Mouse (Mus musculus) lung, adult 2 months (tissue): ENCODE measurements around the gene 2210408I21Rik.

ENCODE experiments used
- CTCF ChIP-seq: fragments of 200-500 bp; IDR thresholded peaks from 2 replicates; pipeline ENCODE4 v1.5.1; 2011; ENCODE audit warnings: mild to moderate bottlenecking, low read length, control low read depth; ENCODE audit not compliant: insufficient read depth
- POLR2A ChIP-seq: fragments of 200-500 bp; IDR thresholded peaks from 2 replicates; pipeline ENCODE4 v1.6.1; 2011; ENCODE audit warnings: low read depth, mild to moderate bottlenecking, control low read depth, low read length, borderline replicate concordance; ENCODE audit errors: extremely low read depth

DNA sequence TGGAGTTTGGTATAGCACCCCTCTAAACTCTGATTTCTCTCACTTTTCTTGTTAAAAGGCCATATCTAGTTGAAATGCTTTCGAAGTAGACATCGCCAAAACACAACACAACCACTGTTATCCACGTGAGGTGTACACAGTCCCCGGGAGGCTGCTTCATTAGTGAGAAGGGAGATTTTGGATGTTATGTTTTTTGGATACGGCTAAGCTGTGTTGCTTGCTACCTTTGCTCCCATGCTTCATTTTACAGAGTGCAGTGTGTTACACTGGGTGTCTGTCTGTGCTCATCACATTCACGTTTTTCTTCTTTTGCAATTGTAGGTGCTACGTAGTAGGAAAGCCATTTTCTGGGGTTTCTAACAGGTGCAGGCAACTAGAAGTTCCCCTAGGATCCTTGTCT is 262.3 kb downstream of the 2210408I21Rik start:
- TF ChIP-seq POLR2A (no peak), CTCF (no peak)
